Mouse (Mus musculus): Measurements from ENCODE around the gene Atxn1. TPM values are rescaled to one million over a fixed set of nuclear protein-coding genes. Genes with fewer than 3 reads are reported as not detected.
A peak's percentile ranks its signal among the peaks of the same experiment; 100 is the strongest.

Gene Atxn1
- polyA plus RNA-seq (2017; shearing (Covaris generic)), result 10 to 100 TPM; 28.1 to 32.9 TPM

GRCm38 (mm10) chr13:45964853-45965593, at the start of gene Atxn1:
Gene Atxn1, minus strand, starts transcription at chr13:45965008.
- peak; percentile 41 for ATAC-seq

- ATAC-seq, result no peak
These were observed 46.4 kb upstream of the Atxn1 start for GRCm38 (mm10) chr13:46011232-46011631.

GRCm38 (mm10) chr13:46010075-46010474, 45.3 kb upstream of the Atxn1 start:
- no peak for ATAC-seq

GRCm38 (mm10) chr13:46008831-46009666, 44.2 kb upstream of the Atxn1 start:
- ATAC-seq, result no peak

GRCm38 (mm10) chr13:46006211-46007102, 41.6 kb upstream of the Atxn1 start:
- ATAC-seq, result no peak

GRCm38 (mm10) chr13:46005656-46006055, 40.8 kb upstream of the Atxn1 start:
- ATAC-seq, result no peak

- no peak for ATAC-seq
These were observed 36.5 kb upstream of the Atxn1 start for GRCm38 (mm10) chr13:46001356-46001755.

- no peak for ATAC-seq
These were observed 28.1 kb upstream of the Atxn1 start for GRCm38 (mm10) chr13:45992953-45993352.

- ATAC-seq, result no peak
These were observed 25.7 kb upstream of the Atxn1 start for GRCm38 (mm10) chr13:45990486-45990885.

- no peak for ATAC-seq
These were observed 14.4 kb upstream of the Atxn1 start for GRCm38 (mm10) chr13:45979246-45979645.

GRCm38 (mm10) chr13:45976894-45977293, 12.1 kb upstream of the Atxn1 start:
- peak; percentile 68 for ATAC-seq

GRCm38 (mm10) chr13:45974651-45975050, 9.8 kb upstream of the Atxn1 start:
- ATAC-seq, result no peak

GRCm38 (mm10) chr13:45973972-45974490, 9.2 kb upstream of the Atxn1 start:
- ATAC-seq, result no peak

GRCm38 (mm10) chr13:45970920-45971536, 6.2 kb upstream of the Atxn1 start:
- ATAC-seq, result no peak

GRCm38 (mm10) chr13:45968206-45968605, 3.4 kb upstream of the Atxn1 start:
- ATAC-seq, result no peak

GRCm38 (mm10) chr13:45967371-45967770, 2.6 kb upstream of the Atxn1 start:
- ATAC-seq, result no peak

- peak; percentile 23 for ATAC-seq
These were observed 1.8 kb upstream of the Atxn1 start for GRCm38 (mm10) chr13:45966586-45966985.

- no peak for ATAC-seq
These were observed 1.0 kb upstream of the Atxn1 start for GRCm38 (mm10) chr13:45965594-45966432.

- ATAC-seq, result no peak
These were observed 416 bp downstream of the Atxn1 start for GRCm38 (mm10) chr13:45964331-45964852.

GRCm38 (mm10) chr13:45963497-45964330, 1.1 kb downstream of the Atxn1 start:
- ATAC-seq, result peak; percentile 20
